Mouse (Mus musculus) spleen, adult 2 months (tissue): ENCODE data around the gene Deaf1.

ENCODE experiments used
- CTCF ChIP-seq: fragments of 200-500 bp; IDR thresholded peaks from 2 replicates; pipeline ENCODE4 v1.5.1; 2011; ENCODE audit warnings: mild to moderate bottlenecking, inconsistent platforms; ENCODE audit not compliant: insufficient read depth, insufficient read length, insufficient replicate concordance; ENCODE audit errors: extremely low read depth
- POLR2A ChIP-seq: fragments of 200-500 bp; IDR thresholded peaks from 2 replicates; pipeline ENCODE4 v1.6.1; 2011; ENCODE audit warnings: low read depth, low read length, inconsistent platforms

- TF ChIP-seq CTCF, result no peak
- no peak for TF ChIP-seq POLR2A
Observed at GRCm38 (mm10) chr7:141304537-141304936, 23.0 kb downstream of the Deaf1 start.
